Mouse (Mus musculus) embryonic facial prominence, embryonic 13.5 days (tissue): Measurements from ENCODE around the gene Fscn3. TPM values are rescaled to one million over a fixed set of nuclear protein-coding genes. Genes with fewer than 3 reads are reported as not detected.

ENCODE experiments used
- ATAC-seq: fragments of 200-750 bp; cut with Nextera tagmentation; 2 replicates; pipeline ENCODE4 v1.8.0; 2017; ENCODE audit warnings: low read depth; ENCODE audit not compliant: insufficient number of reproducible peaks, insufficient read depth, low FRiP score, low TSS enrichment
- H3K27ac ChIP-seq: fragments of 300-500 bp; sonication (generic); 2 replicates; pipeline ENCODE4 v1.5.1; 2015; ENCODE audit warnings: moderate library complexity, mild to moderate bottlenecking, inconsistent platforms
- H3K27me3 ChIP-seq: fragments of 300-500 bp; sonication (generic); 2 replicates; pipeline ENCODE4 v1.6.1; 2015; ENCODE audit warnings: mild to moderate bottlenecking, inconsistent platforms
- H3K36me3 ChIP-seq: fragments of 300-500 bp; sonication (generic); 2 replicates; pipeline ENCODE4 v1.6.1; 2015; ENCODE audit warnings: mild to moderate bottlenecking, inconsistent platforms
- H3K4me1 ChIP-seq: fragments of 300-500 bp; sonication (generic); 2 replicates; pipeline ENCODE4 v1.6.1; 2015; ENCODE audit warnings: inconsistent platforms
- H3K4me2 ChIP-seq: fragments of 300-500 bp; sonication (generic); 2 replicates; pipeline ENCODE4 v1.6.1; 2015; ENCODE audit warnings: moderate library complexity, mild to moderate bottlenecking, inconsistent platforms
- H3K4me3 ChIP-seq: fragments of 300-500 bp; sonication (generic); 2 replicates; pipeline ENCODE4 v1.5.1; 2015; ENCODE audit warnings: mild to moderate bottlenecking, inconsistent platforms
- H3K9ac ChIP-seq: fragments of 300-500 bp; sonication (generic); 2 replicates; pipeline ENCODE4 v1.6.1; 2015; ENCODE audit warnings: mild to moderate bottlenecking, inconsistent platforms
- H3K9me3 ChIP-seq: fragments of 300-500 bp; sonication (generic); 2 replicates; pipeline ENCODE4 v1.6.1; 2016; ENCODE audit warnings: inconsistent platforms
- WGBS: fragments of 180-500 bp; shearing (Covaris S2); methylation state at CpG from one replicate; pipeline ENCODE4 v1.1.7; 2015; ENCODE audit warnings: mixed read lengths; 5-methylcytosine and 5-hydroxymethylcytosine counted together
- polyA plus RNA-seq: library from polyadenylated mRNA; unstranded; fragments of >200 nt; fragmentation: Nextera tagmentation; extraction: Ambion mirVana; gene quantifications from 2 replicates; pipeline ENCODE4 v1.2.1, GENCODE M21; 2015

Gene Fscn3
- polyA plus RNA-seq, 1 experiment from 2014 or later: not detected

GRCm38 (mm10) chr6:28471284-28472035, 43.9 kb downstream of the Fscn3 start:
- Histone ChIP-seq H3K9ac (no peak overlapping the region), H3K4me3 (no peak overlapping the region), H3K27ac (no peak overlapping the region), H3K27me3 (no peaks in the 10 kb centered on the region), H3K4me1 (no peaks in the 10 kb centered on the region), H3K36me3 (no peaks in the 10 kb centered on the region), H3K4me2 (no peak overlapping the region), H3K9me3 (no peaks in the 10 kb centered on the region)
- 82% methylated on average over 9 of the region's 9 CpGs for WGBS
- no peak for ATAC-seq

- Histone ChIP-seq H3K9ac (no peak overlapping the region), H3K4me1 (peaks cover 5% of the 10 kb centered on the region), H3K9me3 (no peaks in the 10 kb centered on the region), H3K4me2 (no peak overlapping the region), H3K27ac (no peak overlapping the region), H3K36me3 (no peaks in the 10 kb centered on the region), H3K4me3 (no peak overlapping the region), H3K27me3 (no peaks in the 10 kb centered on the region)
- no peak for ATAC-seq
- WGBS: 86% methylated on average over 4 of the region's 4 CpGs
These were observed 46.6 kb downstream of the Fscn3 start for GRCm38 (mm10) chr6:28474211-28474610.

DNA sequence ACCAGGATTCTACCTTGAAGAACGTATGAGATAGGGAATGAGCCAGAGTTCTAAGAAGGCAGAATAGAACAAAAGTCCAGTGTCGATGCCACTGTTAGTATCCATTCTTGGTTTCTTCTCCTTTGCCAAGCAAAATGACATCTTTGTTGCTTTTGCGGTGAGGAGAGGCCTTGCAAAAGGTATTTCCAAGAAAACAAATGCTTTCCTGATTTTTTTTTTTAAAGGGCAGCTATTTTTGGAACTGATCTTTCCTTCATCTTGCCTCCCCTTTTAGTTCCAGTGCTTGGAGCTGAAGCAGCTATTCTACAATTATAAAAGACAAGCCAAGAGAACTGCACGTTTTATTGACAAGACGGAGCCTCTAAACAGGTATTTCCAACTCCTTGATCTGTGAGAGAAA, 47.2 kb downstream of the Fscn3 start, which contains the start of gene Snd1:
Gene Snd1, plus strand, starts transcription at position 301 of the 400 bp plus-strand sequence.
- Histone ChIP-seq H3K4me1 (peaks cover 6% of the 10 kb centered on the region), H3K36me3 (no peaks in the 10 kb centered on the region), H3K27me3 (no peaks in the 10 kb centered on the region), H3K9me3 (no peaks in the 10 kb centered on the region), H3K9ac (no peak within 1 kb of the TSS), H3K27ac (no peak within 1 kb of the TSS), H3K4me2 (no peak within 1 kb of the TSS), H3K4me3 (no peak within 1 kb of the TSS)
- WGBS: 82% methylated on average over 5 of the region's 5 CpGs
- ATAC-seq: no peak

- H3K4me3 ChIP-seq: peak overlapping the region; percentile 96
- peak; percentile 98 for ATAC-seq
- peak overlapping the region; percentile 91 for H3K9ac ChIP-seq
- peaks cover 48% of the 10 kb centered on the region for H3K4me1 ChIP-seq
- no peaks in the 10 kb centered on the region for H3K9me3 ChIP-seq
- peaks cover 5% of the 10 kb centered on the region; the same call in 1 of the 2 replicates for H3K36me3 ChIP-seq
- H3K27me3 ChIP-seq: no peaks in the 10 kb centered on the region
- H3K27ac ChIP-seq: peak overlapping the region; percentile 88
- WGBS: under 1% methylated on average over 68 of the region's 68 CpGs
- peak overlapping the region; percentile 74 for H3K4me2 ChIP-seq
These were observed 52.5 kb downstream of the Fscn3 start for GRCm38 (mm10) chr6:28479865-28480751.

DNA sequence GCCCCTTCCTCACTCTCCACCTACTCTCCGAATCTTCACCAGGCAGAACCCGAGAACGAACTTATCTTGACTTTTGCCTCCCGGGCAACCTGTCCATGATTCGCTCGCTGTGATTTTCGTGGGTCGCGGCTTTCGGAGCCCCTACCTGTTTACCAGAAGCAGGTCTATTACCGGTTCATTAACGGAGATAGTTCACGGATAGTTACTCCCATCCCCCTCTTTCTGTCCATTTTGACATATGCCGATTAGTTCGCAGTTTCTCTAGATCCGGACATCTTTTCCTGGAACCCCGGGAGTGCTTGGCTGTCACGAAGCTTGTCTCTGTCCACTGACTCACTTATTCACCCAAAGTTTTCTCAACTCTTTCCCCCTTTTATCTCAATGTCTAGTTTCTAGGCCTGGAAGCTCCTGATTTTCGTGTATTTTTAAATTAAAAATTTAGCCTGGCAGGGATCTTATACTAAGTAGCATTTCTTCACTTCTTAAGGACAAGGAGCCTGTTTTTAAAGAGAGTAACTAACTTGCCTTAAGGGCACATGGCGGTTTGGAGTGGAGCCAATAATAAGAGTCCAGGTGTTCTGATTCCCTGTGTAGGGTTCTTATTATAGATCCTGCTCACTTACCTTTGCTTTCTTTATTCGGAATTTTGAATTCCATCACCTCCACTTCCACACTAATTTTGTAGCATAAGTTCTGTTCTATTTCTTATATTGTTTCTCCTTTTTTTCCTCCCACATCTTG, 53.3 kb downstream of the Fscn3 start:
- 4% methylated on average over 21 of the region's 21 CpGs for WGBS
- Histone ChIP-seq H3K4me1 (peaks cover 56% of the 10 kb centered on the region), H3K9me3 (no peaks in the 10 kb centered on the region)

GRCm38 (mm10) chr6:28482711-28483315, 55.2 kb downstream of the Fscn3 start:
- no peak for ATAC-seq
- no peaks in the 10 kb centered on the region for H3K27me3 ChIP-seq
- no peak overlapping the region for H3K27ac ChIP-seq
- no peaks in the 10 kb centered on the region for H3K9me3 ChIP-seq
- peaks cover 8% of the 10 kb centered on the region; the same call in 1 of the 2 replicates for H3K36me3 ChIP-seq
- peak overlapping the region; percentile 74 for H3K4me2 ChIP-seq
- H3K4me3 ChIP-seq: 0 out of 2 replicates have a peak overlapping the region, but pooled peaks have one; percentile 1
- H3K4me1 ChIP-seq: peaks cover 58% of the 10 kb centered on the region
- WGBS: 65% methylated on average over 4 of the region's 4 CpGs
- H3K9ac ChIP-seq: peak overlapping the region; percentile 44; the same call in 1 of the 2 replicates

More for the DNA sequence above, 53.3 kb downstream of the Fscn3 start:
- H3K4me3 ChIP-seq: peak overlapping the region; percentile 96
- peak overlapping the region; percentile 88 for H3K27ac ChIP-seq
- no peaks in the 10 kb centered on the region for H3K27me3 ChIP-seq
- no peak for ATAC-seq
- peaks cover 8% of the 10 kb centered on the region; the same call in 1 of the 2 replicates for H3K36me3 ChIP-seq
- peak overlapping the region; percentile 91 for H3K9ac ChIP-seq
- H3K4me2 ChIP-seq: peak overlapping the region; percentile 74

- H3K9ac ChIP-seq: no peak overlapping the region
- peaks cover 28% of the 10 kb centered on the region for H3K36me3 ChIP-seq
- H3K4me1 ChIP-seq: peaks cover 51% of the 10 kb centered on the region
- no peak overlapping the region for H3K27ac ChIP-seq
- no peaks in the 10 kb centered on the region for H3K27me3 ChIP-seq
- WGBS: 90% methylated on average over 2 of the region's 2 CpGs
- no peak overlapping the region for H3K4me3 ChIP-seq
- H3K4me2 ChIP-seq: no peak overlapping the region
- ATAC-seq: no peak
- no peaks in the 10 kb centered on the region for H3K9me3 ChIP-seq
These were observed 58.4 kb downstream of the Fscn3 start for GRCm38 (mm10) chr6:28486008-28486407.

DNA sequence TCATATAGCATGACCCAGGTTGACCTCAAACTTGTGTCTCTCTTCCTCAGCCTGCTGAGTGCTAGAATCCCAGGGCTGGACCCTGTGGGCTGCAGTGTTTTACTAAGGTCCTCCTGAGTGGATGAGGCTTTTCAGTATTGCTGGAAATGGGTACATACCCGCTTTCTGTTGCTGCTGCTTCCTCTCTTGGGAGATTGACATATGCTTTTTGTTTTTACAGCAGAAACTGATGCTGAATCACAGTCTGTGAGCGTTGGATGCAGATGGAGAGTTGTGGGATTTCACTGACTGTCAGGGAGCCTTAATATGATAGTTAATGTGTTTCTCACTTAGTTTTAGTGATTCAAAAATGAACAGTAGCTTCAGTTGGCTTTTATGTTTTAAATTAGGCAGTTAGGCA, 58.9 kb downstream of the Fscn3 start:
- Histone ChIP-seq H3K4me2 (no peak overlapping the region), H3K9ac (no peak overlapping the region), H3K9me3 (no peaks in the 10 kb centered on the region), H3K27ac (no peak overlapping the region), H3K36me3 (peaks cover 32% of the 10 kb centered on the region), H3K4me3 (no peak overlapping the region), H3K27me3 (no peaks in the 10 kb centered on the region), H3K4me1 (peaks cover 47% of the 10 kb centered on the region)
- WGBS: 58% methylated on average over 2 of the region's 2 CpGs
- no peak for ATAC-seq

DNA sequence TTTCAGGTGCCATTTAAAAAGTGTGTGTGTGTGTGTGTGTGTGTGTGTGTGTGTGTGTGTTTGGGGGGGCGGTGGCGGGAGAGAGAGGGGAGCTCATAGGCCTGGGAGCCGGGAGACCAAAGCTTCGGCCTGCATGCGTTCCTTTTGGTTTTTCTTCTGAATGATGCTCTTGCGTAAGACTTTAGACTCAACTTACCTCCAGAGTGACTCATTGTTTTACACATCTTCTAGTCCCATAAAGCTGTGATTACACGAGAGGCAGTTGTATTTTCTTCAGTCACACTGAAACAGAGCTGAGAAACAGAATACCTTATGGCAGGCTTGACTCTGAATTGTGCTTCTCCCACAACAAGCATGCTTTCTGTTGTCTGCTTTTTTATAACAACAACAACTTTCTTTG, 59.3 kb downstream of the Fscn3 start:
- Histone ChIP-seq H3K9ac (no peak overlapping the region), H3K4me1 (peaks cover 42% of the 10 kb centered on the region), H3K36me3 (peaks cover 29% of the 10 kb centered on the region), H3K9me3 (no peaks in the 10 kb centered on the region), H3K27me3 (no peaks in the 10 kb centered on the region), H3K27ac (no peak overlapping the region), H3K4me2 (no peak overlapping the region), H3K4me3 (no peak overlapping the region)
- WGBS: 85% methylated on average over 7 of the region's 7 CpGs
- no peak for ATAC-seq
